ENCODE assay signal across 15 mouse cellular contexts in genomic region chr19:34298531-34298930, GRCm38 (mm10). TPM values are rescaled to one million over a fixed set of nuclear protein-coding genes. Genes with fewer than 3 reads are reported as not detected.
"Had no signal": no experiment of that assay in that cellular context is flagged by ENCODE, and none has a peak within 500 bp of the region (broad histone marks: within the 10 kb centered on the region; RNA-seq: fewer than 3 reads in every experiment).

No protein-coding gene starts in this region.

- H3K36me3 ChIP-seq: neural tube, embryonic 13.5 days; neural tube, embryonic 15.5 days; stomach, embryonic 15.5 days had no signal

- H3K9ac ChIP-seq: neural tube, embryonic 13.5 days; neural tube, embryonic 15.5 days; stomach, embryonic 15.5 days had no signal

- H3K27me3 ChIP-seq: neural tube, embryonic 13.5 days; neural tube, embryonic 15.5 days; stomach, embryonic 15.5 days had no signal

- H3K4me3 ChIP-seq: neural tube, embryonic 13.5 days; neural tube, embryonic 15.5 days; stomach, embryonic 15.5 days had no signal

- H3K27ac ChIP-seq: neural tube, embryonic 13.5 days; neural tube, embryonic 15.5 days; stomach, embryonic 15.5 days; stomach, postnatal 0 days had no signal

- H3K4me1 ChIP-seq: neural tube, embryonic 13.5 days; neural tube, embryonic 15.5 days; stomach, embryonic 15.5 days had no signal

- H3K4me2 ChIP-seq: neural tube, embryonic 13.5 days; neural tube, embryonic 15.5 days; stomach, embryonic 15.5 days had no signal

- DNase-seq: retina, postnatal 1 day; right cerebral cortex, adult 18-20 months; right cerebral cortex, postnatal 14 days; right cerebral cortex, postnatal 25 days; right cerebral cortex, postnatal 4 days; spleen, adult 18-20 months; thymus, adult 18-20 months; thymus, adult 2 months; thymus, postnatal 14 days; thymus, postnatal 25 days had no signal

- H3K9me3 ChIP-seq: neural tube, embryonic 13.5 days; neural tube, embryonic 15.5 days; stomach, embryonic 15.5 days had no signal

RNA-seq across cellular contexts. Expression of gene Fas, which starts 8.1 kb away (rescaled TPM):
- polyA plus RNA-seq: testis, adult 2 months had no signal
